Mouse (Mus musculus): ENCODE results near the gene Fam178b. TPM values are rescaled to one million over a fixed set of nuclear protein-coding genes. Genes with fewer than 3 reads are reported as not detected.

The Fam178b gene
- polyA plus RNA-seq, 1 experiment from 2014 or later: 5.5 TPM

GRCm38 (mm10) chr1:36574196-36574955, 108.6 kb downstream of the Fam178b start:
- WGBS: 57% methylated on average over 5 of the region's 5 CpGs
- no peak overlapping the region for H3K4me3 ChIP-seq (ENCODE audit: low read length)
- H3K4me1 ChIP-seq (replicated peaks; ENCODE audit: control insufficient read depth, insufficient read depth, low read length): peaks cover 46% of the 10 kb centered on the region
- H3K4me2 ChIP-seq (ENCODE audit: low read depth, low read length): no peak overlapping the region
- no peaks in the 10 kb centered on the region for H3K27me3 ChIP-seq (ENCODE audit: control insufficient read depth, insufficient read depth, low read depth, low read length)
- H3K9me3 ChIP-seq (ENCODE audit: control insufficient read depth, low read length): no peaks in the 10 kb centered on the region
- H3K27ac ChIP-seq (ENCODE audit: low read length): peak overlapping the region; percentile 72
- ATAC-seq (ENCODE audit: low read depth): peak; percentile 25
- H3K9ac ChIP-seq (ENCODE audit: low read length): 0 out of 2 replicates have a peak overlapping the region, but pooled peaks have one; percentile 21
- no peaks in the 10 kb centered on the region for H3K36me3 ChIP-seq (ENCODE audit: control insufficient read depth, insufficient read depth, low read length)

GRCm38 (mm10) chr1:36573524-36573923, 109.5 kb downstream of the Fam178b start:
- 66% methylated on average over 8 of the region's 8 CpGs for WGBS
- peak overlapping the region; percentile 72 for H3K27ac ChIP-seq (ENCODE audit: low read length)
- H3K4me2 ChIP-seq (ENCODE audit: low read depth, low read length): no peak overlapping the region
- H3K27me3 ChIP-seq (ENCODE audit: control insufficient read depth, insufficient read depth, low read depth, low read length): no peaks in the 10 kb centered on the region
- no peak overlapping the region for H3K4me3 ChIP-seq (ENCODE audit: low read length)
- peaks cover 54% of the 10 kb centered on the region for H3K4me1 ChIP-seq (replicated peaks; ENCODE audit: control insufficient read depth, insufficient read depth, low read length)
- no peaks in the 10 kb centered on the region for H3K36me3 ChIP-seq (ENCODE audit: control insufficient read depth, insufficient read depth, low read length)
- H3K9ac ChIP-seq (ENCODE audit: low read length): 0 out of 2 replicates have a peak overlapping the region, but pooled peaks have one; percentile 21
- ATAC-seq (ENCODE audit: low read depth): peak; percentile 24; the same call in 1 of the 2 replicates
- no peaks in the 10 kb centered on the region for H3K9me3 ChIP-seq (ENCODE audit: control insufficient read depth, low read length)

- no peaks in the 10 kb centered on the region for H3K27me3 ChIP-seq (ENCODE audit: control insufficient read depth, insufficient read depth, low read depth, low read length)
- H3K27ac ChIP-seq (ENCODE audit: low read length): no peak overlapping the region
- H3K4me2 ChIP-seq (ENCODE audit: low read depth, low read length): no peak overlapping the region
- H3K9ac ChIP-seq (ENCODE audit: low read length): no peak overlapping the region
- peaks cover 62% of the 10 kb centered on the region for H3K4me1 ChIP-seq (replicated peaks; ENCODE audit: control insufficient read depth, insufficient read depth, low read length)
- H3K36me3 ChIP-seq (ENCODE audit: control insufficient read depth, insufficient read depth, low read length): no peaks in the 10 kb centered on the region
- 70% methylated on average over 1 of the region's 1 CpGs for WGBS
- no peak for ATAC-seq (ENCODE audit: low read depth)
- no peaks in the 10 kb centered on the region for H3K9me3 ChIP-seq (ENCODE audit: control insufficient read depth, low read length)
- H3K4me3 ChIP-seq (ENCODE audit: low read length): no peak overlapping the region
These were observed 110.3 kb downstream of the Fam178b start for GRCm38 (mm10) chr1:36572709-36573108.

- H3K27ac ChIP-seq (ENCODE audit: low read length): peak overlapping the region; percentile 28; the same call in 1 of the 2 replicates
- ATAC-seq (ENCODE audit: low read depth): no peak
- no peak overlapping the region for H3K4me3 ChIP-seq (ENCODE audit: low read length)
- H3K4me1 ChIP-seq (replicated peaks; ENCODE audit: control insufficient read depth, insufficient read depth, low read length): peaks cover 62% of the 10 kb centered on the region
- H3K36me3 ChIP-seq (ENCODE audit: control insufficient read depth, insufficient read depth, low read length): no peaks in the 10 kb centered on the region
- H3K4me2 ChIP-seq (ENCODE audit: low read depth, low read length): no peak overlapping the region
- no peaks in the 10 kb centered on the region for H3K9me3 ChIP-seq (ENCODE audit: control insufficient read depth, low read length)
- WGBS: 59% methylated on average over 2 of the region's 2 CpGs
- H3K27me3 ChIP-seq (ENCODE audit: control insufficient read depth, insufficient read depth, low read depth, low read length): no peaks in the 10 kb centered on the region
- H3K9ac ChIP-seq (ENCODE audit: low read length): no peak overlapping the region
These were observed 110.8 kb downstream of the Fam178b start for GRCm38 (mm10) chr1:36572140-36572700.

- H3K36me3 ChIP-seq (ENCODE audit: control insufficient read depth, insufficient read depth, low read length): no peaks in the 10 kb centered on the region
- H3K9me3 ChIP-seq (ENCODE audit: control insufficient read depth, low read length): no peaks in the 10 kb centered on the region
- H3K27me3 ChIP-seq (ENCODE audit: control insufficient read depth, insufficient read depth, low read depth, low read length): no peaks in the 10 kb centered on the region
- H3K9ac ChIP-seq (ENCODE audit: low read length): no peak overlapping the region
- 46% methylated on average over 6 of the region's 6 CpGs for WGBS
- no peak overlapping the region for H3K4me2 ChIP-seq (ENCODE audit: low read depth, low read length)
- no peak overlapping the region for H3K4me3 ChIP-seq (ENCODE audit: low read length)
- peak; percentile 16; the same call in 1 of the 2 replicates for ATAC-seq (ENCODE audit: low read depth)
- peak overlapping the region; percentile 28; the same call in 1 of the 2 replicates for H3K27ac ChIP-seq (ENCODE audit: low read length)
- H3K4me1 ChIP-seq (replicated peaks; ENCODE audit: control insufficient read depth, insufficient read depth, low read length): peaks cover 61% of the 10 kb centered on the region
These were observed 111.4 kb downstream of the Fam178b start for GRCm38 (mm10) chr1:36571627-36572026.

GRCm38 (mm10) chr1:36570320-36570719, 112.7 kb downstream of the Fam178b start:
- Histone ChIP-seq H3K9me3 (ENCODE audit: control insufficient read depth, low read length) (no peaks in the 10 kb centered on the region), H3K4me2 (ENCODE audit: low read depth, low read length) (no peak overlapping the region), H3K4me1 (replicated peaks; ENCODE audit: control insufficient read depth, insufficient read depth, low read length) (peaks cover 54% of the 10 kb centered on the region), H3K4me3 (ENCODE audit: low read length) (no peak overlapping the region), H3K27me3 (ENCODE audit: control insufficient read depth, insufficient read depth, low read depth, low read length) (no peaks in the 10 kb centered on the region), H3K9ac (ENCODE audit: low read length) (no peak overlapping the region), H3K36me3 (ENCODE audit: control insufficient read depth, insufficient read depth, low read length) (no peaks in the 10 kb centered on the region), H3K27ac (ENCODE audit: low read length) (peak overlapping the region; percentile 17; the same call in 1 of the 2 replicates)
- WGBS: 84% methylated on average over 5 of the region's 5 CpGs
- peak; percentile 21; the same call in 1 of the 2 replicates for ATAC-seq (ENCODE audit: low read depth)

DNA sequence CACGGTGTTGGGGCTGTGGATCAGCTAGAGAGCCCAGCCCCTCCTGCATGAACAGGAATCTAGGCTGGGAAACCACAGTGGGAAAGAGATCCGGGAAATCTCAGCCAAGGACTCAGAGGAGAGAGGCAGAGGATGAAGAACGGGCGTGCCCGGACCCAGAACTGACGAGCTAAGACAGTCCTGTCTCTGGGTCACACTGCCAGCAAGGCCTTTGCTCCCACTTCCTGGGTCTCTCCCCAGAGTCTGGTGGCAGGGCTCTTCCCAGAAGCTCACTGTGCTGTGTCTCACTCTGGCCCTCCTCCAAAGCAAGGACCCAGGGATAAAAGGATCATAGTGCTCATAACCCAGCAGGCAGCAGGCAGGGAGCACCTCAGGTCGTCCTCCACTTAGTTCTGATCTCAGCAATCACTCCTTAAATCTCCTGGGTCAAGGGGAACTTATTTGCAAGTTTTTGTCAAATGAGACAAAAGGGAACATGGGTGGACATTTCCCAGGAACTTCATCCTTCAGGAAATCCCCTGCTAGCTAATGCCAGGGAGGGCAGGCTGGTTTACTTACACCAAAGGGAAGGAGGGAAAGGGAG, 113.2 kb downstream of the Fam178b start:
- Histone ChIP-seq H3K36me3 (ENCODE audit: control insufficient read depth, insufficient read depth, low read length) (no peaks in the 10 kb centered on the region), H3K27ac (ENCODE audit: low read length) (peak overlapping the region; percentile 72), H3K9ac (ENCODE audit: low read length) (no peak overlapping the region), H3K4me1 (replicated peaks; ENCODE audit: control insufficient read depth, insufficient read depth, low read length) (peaks cover 50% of the 10 kb centered on the region), H3K4me2 (ENCODE audit: low read depth, low read length) (no peak overlapping the region), H3K27me3 (ENCODE audit: control insufficient read depth, insufficient read depth, low read depth, low read length) (no peaks in the 10 kb centered on the region), H3K9me3 (ENCODE audit: control insufficient read depth, low read length) (no peaks in the 10 kb centered on the region), H3K4me3 (ENCODE audit: low read length) (no peak overlapping the region)
- ATAC-seq (ENCODE audit: low read depth): no peak
- WGBS: 39% methylated on average over 7 of the region's 7 CpGs

DNA sequence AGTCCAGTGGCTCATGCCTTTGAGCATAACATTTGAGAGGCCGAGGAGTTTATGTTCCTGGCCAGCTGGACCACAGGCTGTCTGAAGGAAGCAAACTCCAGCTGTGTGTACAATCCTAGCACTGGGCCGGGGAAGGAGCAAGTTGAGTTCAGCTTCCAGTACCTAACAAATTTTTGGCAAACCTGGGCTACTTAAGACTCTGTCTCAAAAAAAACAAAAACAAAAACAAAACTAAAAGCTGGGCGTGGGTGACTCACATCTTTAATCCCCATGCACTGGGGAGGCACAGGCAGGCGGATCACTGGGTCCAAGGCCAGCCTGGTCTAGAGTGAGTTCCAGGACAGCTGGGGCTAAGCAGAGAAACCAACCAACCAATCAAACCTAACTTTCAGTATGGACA, 114.2 kb downstream of the Fam178b start:
- H3K4me1 ChIP-seq (replicated peaks; ENCODE audit: control insufficient read depth, insufficient read depth, low read length): peaks cover 41% of the 10 kb centered on the region
- 0 out of 2 replicates have a peak overlapping the region, but pooled peaks have one; percentile 2 for H3K9ac ChIP-seq (ENCODE audit: low read length)
- H3K36me3 ChIP-seq (ENCODE audit: control insufficient read depth, insufficient read depth, low read length): no peaks in the 10 kb centered on the region
- no peak for ATAC-seq (ENCODE audit: low read depth)
- no peak overlapping the region for H3K4me3 ChIP-seq (ENCODE audit: low read length)
- 46% methylated on average over 4 of the region's 4 CpGs for WGBS
- no peaks in the 10 kb centered on the region for H3K9me3 ChIP-seq (ENCODE audit: control insufficient read depth, low read length)
- no peaks in the 10 kb centered on the region for H3K27me3 ChIP-seq (ENCODE audit: control insufficient read depth, insufficient read depth, low read depth, low read length)
- peak overlapping the region; percentile 72 for H3K27ac ChIP-seq (ENCODE audit: low read length)
- no peak overlapping the region for H3K4me2 ChIP-seq (ENCODE audit: low read depth, low read length)
